26 mouse cellular contexts compared by ENCODE assay signal in genomic region chr2:58418109-58418508, GRCm38 (mm10). TPM values are rescaled to one million over a fixed set of nuclear protein-coding genes. Genes with fewer than 3 reads are reported as not detected.
A peak's percentile ranks its signal among the peaks of the same experiment; 100 is the strongest.
DNase-seq lines count a peak whose midpoint lies in the region; ATAC-seq lines count a peak whose summit lies in the region.
"Had no signal": no experiment of that assay in that cellular context is flagged by ENCODE, and none has a peak within 500 bp of the region (broad histone marks: within the 10 kb centered on the region; RNA-seq: fewer than 3 reads in every experiment).

No protein-coding gene starts in this region.

- no peaks in the 10 kb centered on the region for H3K27me3 ChIP-seq in intestine, embryonic 16.5 days (replicated peaks; ENCODE audit: control insufficient read depth, insufficient read depth, low read length)
- no peaks in the 10 kb centered on the region for H3K27me3 ChIP-seq in embryonic facial prominence, embryonic 10.5 days (replicated peaks; ENCODE audit: low read depth, poor library complexity, severe bottlenecking)
- H3K27me3 ChIP-seq: embryonic facial prominence, embryonic 12.5 days; forebrain, embryonic 13.5 days had no signal

- peak; percentile 60 for ATAC-seq in intestine, embryonic 16.5 days
- ATAC-seq in megakaryocyte progenitor cell, adult 5-6 weeks (replicated peaks; ENCODE audit: poor library complexity): no peak
- ATAC-seq: forebrain, embryonic 13.5 days; forebrain, embryonic 16.5 days had no signal

- H3K4me3 ChIP-seq in brown adipose tissue, adult 24 weeks (ENCODE audit: insufficient read depth, low read depth, low read length): no peak overlapping the region
- no peak overlapping the region for H3K4me3 ChIP-seq in intestine, embryonic 16.5 days (ENCODE audit: low read length)
- no peak overlapping the region for H3K4me3 ChIP-seq in embryonic facial prominence, embryonic 10.5 days
- H3K4me3 ChIP-seq: embryonic facial prominence, embryonic 12.5 days; forebrain, embryonic 13.5 days had no signal

- H3K9ac ChIP-seq in intestine, embryonic 16.5 days (ENCODE audit: low read depth, low read length): no peak overlapping the region
- H3K9ac ChIP-seq: embryonic facial prominence, embryonic 12.5 days; forebrain, embryonic 13.5 days had no signal

- H3K4me2 ChIP-seq in intestine, embryonic 16.5 days (ENCODE audit: low read depth, low read length): no peak overlapping the region
- H3K4me2 ChIP-seq: embryonic facial prominence, embryonic 12.5 days; forebrain, embryonic 13.5 days had no signal

- H3K4me1 ChIP-seq in brown adipose tissue, adult 24 weeks (ENCODE audit: control insufficient read depth, insufficient read depth, insufficient read length, low read length): peaks cover 5% of the 10 kb centered on the region; the same call in 1 of the 2 replicates
- no peaks in the 10 kb centered on the region for H3K4me1 ChIP-seq in intestine, embryonic 16.5 days (ENCODE audit: control insufficient read depth, insufficient read depth, low read length)
- no peaks in the 10 kb centered on the region for H3K4me1 ChIP-seq in embryonic facial prominence, embryonic 10.5 days
- H3K4me1 ChIP-seq: embryonic facial prominence, embryonic 12.5 days; forebrain, embryonic 13.5 days had no signal

- 79% methylated on average over 1 of the region's 1 CpGs for WGBS in intestine, embryonic 16.5 days
- WGBS in embryonic facial prominence, embryonic 10.5 days: 76% methylated on average over 1 of the region's 1 CpGs

- peak overlapping the region; percentile 50 for H3K27ac ChIP-seq in brown adipose tissue, adult 24 weeks (replicated peaks; ENCODE audit: low read depth, low read length)
- no peak overlapping the region for H3K27ac ChIP-seq in intestine, embryonic 16.5 days (ENCODE audit: low read length)
- H3K27ac ChIP-seq in embryonic facial prominence, embryonic 10.5 days (replicated peaks): no peak overlapping the region
- H3K27ac ChIP-seq: embryonic facial prominence, embryonic 12.5 days; forebrain, embryonic 13.5 days had no signal

- DNase-seq in adrenal gland, adult 2 months: peak; percentile 15
- DNase-seq in adrenal gland, postnatal 14 days: no peak
- no peak for DNase-seq in embryonic facial prominence, embryonic 10.5 days (ENCODE audit: low spot score)
- DNase-seq in urinary bladder, adult 18-20 months (ENCODE audit: low spot score in 2 of 2): no peak
- DNase-seq: adrenal gland, postnatal 10 days; cerebellum, adult 11 months; cerebellum, adult 18-20 months; cerebellum, adult 8-10 months; cerebellum, adult 9-11 months; cerebellum, postnatal 14 days; cerebellum, postnatal 36 days; embryo, embryonic 11 days had no signal

- H3K36me3 ChIP-seq in intestine, embryonic 16.5 days (ENCODE audit: control insufficient read depth, insufficient read depth, low read length): no peaks in the 10 kb centered on the region
- H3K36me3 ChIP-seq in embryonic facial prominence, embryonic 10.5 days (replicated peaks): no peaks in the 10 kb centered on the region
- H3K36me3 ChIP-seq: embryonic facial prominence, embryonic 12.5 days had no signal

- no peaks in the 10 kb centered on the region for H3K9me3 ChIP-seq in intestine, embryonic 16.5 days (ENCODE audit: control insufficient read depth, low read length)
- no peaks in the 10 kb centered on the region for H3K9me3 ChIP-seq in embryonic facial prominence, embryonic 10.5 days
- H3K9me3 ChIP-seq: embryonic facial prominence, embryonic 12.5 days; forebrain, embryonic 13.5 days had no signal

RNA-seq across cellular contexts. Expression of gene Gm17409, which starts 51.8 kb away (rescaled TPM):
- total RNA-seq in adrenal gland, adult 2 months (2021): not detected
- not detected in 2 replicates for polyA plus RNA-seq in adrenal gland, adult 2 months (2012; rRNA removed)
- not detected in 2 replicates for total RNA-seq in adrenal gland, postnatal 14 days (2021)
- not detected in 2 replicates for polyA plus RNA-seq in brown adipose tissue, adult 24 weeks (2012; ENCODE audit: insufficient read depth, insufficient read length, missing spikeins)
- polyA plus RNA-seq in intestine, embryonic 16.5 days (2015; fragmentation: Nextera tagmentation; extraction: Ambion mirVana): 0.13 TPM in 1 of 2 replicates, not detected in the other
- 0.16 TPM in 1 of 2 replicates, not detected in the other for polyA plus RNA-seq in embryonic facial prominence, embryonic 10.5 days (2016; fragmentation: Nextera tagmentation; extraction: Ambion mirVana)
- not detected in 2 replicates for total RNA-seq in megakaryocyte progenitor cell, adult 5-6 weeks (2015)
- not detected in 2 replicates for total RNA-seq in megakaryocyte progenitor cell, adult 5-6 weeks (2017)
- total RNA-seq: adrenal gland, adult 18-20 months; adrenal gland, postnatal 10 days; adrenal gland, postnatal 36 days; common myeloid progenitor, adult 5-6 weeks; ES-E14; MEL had no signal
- polyA plus RNA-seq: embryonic facial prominence, embryonic 12.5 days; embryonic facial prominence, embryonic 14.5 days; forebrain, embryonic 11.5 days; forebrain, embryonic 13.5 days; frontal cortex, adult 2 months had no signal
